Mouse (Mus musculus): ENCODE data around the gene Dbnl. TPM values are rescaled to one million over a fixed set of nuclear protein-coding genes. Genes with fewer than 3 reads are reported as not detected.
A peak's percentile ranks its signal among the peaks of the same experiment; 100 is the strongest.

Gene Dbnl
- polyA plus RNA-seq, 1 experiment from 2014 or later, result 140 TPM

DNA sequence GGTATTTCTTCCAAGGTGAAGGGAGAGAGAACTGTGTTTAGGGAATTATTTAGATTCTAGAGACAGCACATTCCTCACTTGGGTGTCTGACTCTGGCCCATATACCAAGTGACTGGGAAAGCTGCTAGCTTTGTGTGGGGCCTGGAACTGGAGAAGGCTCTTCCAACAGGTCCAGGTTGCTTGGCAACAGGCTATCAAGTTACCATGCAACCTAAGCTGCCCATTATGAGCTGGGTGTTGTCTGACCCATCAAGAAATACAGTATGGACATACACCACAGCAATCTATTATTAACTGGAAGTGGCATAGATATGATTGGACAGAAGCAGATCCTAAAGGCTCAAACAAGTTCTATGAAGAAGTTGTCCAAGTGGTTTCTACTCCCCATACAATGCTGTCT, 37.1 kb downstream of the Dbnl start:
- ATAC-seq (ENCODE audit: low FRiP score), result no peak
- Histone ChIP-seq H3K27ac (no peak overlapping the region), H3K36me3 (replicated peaks) (peaks cover 19% of the 10 kb centered on the region), H3K27me3 (no peaks in the 10 kb centered on the region), H3K9ac (no peak overlapping the region), H3K4me3 (replicated peaks) (no peak overlapping the region), H3K4me1 (no peaks in the 10 kb centered on the region), H3K9me3 (no peaks in the 10 kb centered on the region), H3K4me2 (no peak overlapping the region)

DNA sequence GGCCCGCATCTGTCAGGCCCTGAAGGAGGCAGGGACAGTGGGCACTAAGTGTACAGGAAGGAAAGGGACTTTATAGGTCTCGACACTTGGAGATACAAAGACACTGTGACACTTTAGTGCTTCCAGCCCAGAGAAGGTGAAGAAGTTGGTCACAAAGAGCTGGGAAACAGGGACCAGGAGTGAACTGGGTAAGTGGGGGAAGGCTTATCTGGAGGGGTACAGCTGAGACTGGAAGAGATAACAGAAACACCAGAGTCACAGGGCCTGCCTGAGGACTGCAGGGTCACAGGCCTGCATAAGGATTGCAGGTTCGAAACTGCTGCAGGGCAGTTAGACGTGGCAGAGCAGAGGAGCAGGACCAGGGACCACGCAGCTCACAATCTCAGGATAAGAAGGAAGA, 39.6 kb downstream of the Dbnl start:
- H3K36me3 ChIP-seq (replicated peaks), result peaks cover 31% of the 10 kb centered on the region
- H3K9ac ChIP-seq, result no peak overlapping the region
- no peaks in the 10 kb centered on the region for H3K9me3 ChIP-seq
- H3K27ac ChIP-seq, result no peak overlapping the region
- no peaks in the 10 kb centered on the region for H3K4me1 ChIP-seq
- H3K27me3 ChIP-seq, result no peaks in the 10 kb centered on the region
- 91% methylated on average over 5 of the region's 5 CpGs for WGBS
- H3K4me2 ChIP-seq, result no peak overlapping the region
- no peak overlapping the region for H3K4me3 ChIP-seq (replicated peaks)
- ATAC-seq (ENCODE audit: low FRiP score), result no peak

DNA sequence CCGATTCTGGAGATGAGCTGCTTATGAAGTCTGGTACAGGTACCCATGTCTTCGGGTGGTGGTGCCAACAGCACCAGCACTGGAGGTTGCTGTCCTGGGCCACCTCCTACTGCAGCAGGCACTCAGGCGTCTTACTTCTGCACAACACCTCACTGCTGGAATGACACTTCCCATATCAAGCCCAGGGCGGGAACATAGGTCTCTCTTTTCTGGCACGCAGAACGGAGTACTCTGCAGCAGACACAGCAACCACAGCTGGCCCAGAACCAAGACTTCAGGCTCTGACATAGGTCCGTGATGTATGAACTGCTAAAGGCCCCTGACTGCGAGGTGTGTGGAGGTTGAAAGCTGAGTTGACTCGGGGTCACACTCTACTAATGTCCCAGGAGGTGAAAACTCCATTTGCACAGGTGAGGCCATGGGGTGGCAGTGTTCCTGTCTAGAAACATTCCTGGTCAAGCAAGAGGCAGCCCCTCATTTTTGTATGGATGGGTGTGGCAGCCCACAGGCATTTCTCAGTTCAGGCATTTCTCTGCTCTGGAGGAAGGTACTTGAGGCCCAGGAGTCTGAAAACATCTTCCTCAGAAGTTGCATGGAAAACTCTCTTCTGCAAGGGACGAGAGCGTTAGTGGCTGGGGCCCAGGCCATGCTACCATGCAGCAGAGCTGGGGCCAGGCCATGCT, 40.4 kb downstream of the Dbnl start:
- no peak for ATAC-seq (ENCODE audit: low FRiP score)
- no peaks in the 10 kb centered on the region for H3K4me1 ChIP-seq
- no peak overlapping the region for H3K4me2 ChIP-seq
- H3K4me3 ChIP-seq (replicated peaks), result no peak overlapping the region
- 91% methylated on average over 11 of the region's 11 CpGs for WGBS
- no peaks in the 10 kb centered on the region for H3K9me3 ChIP-seq
- peaks cover 32% of the 10 kb centered on the region for H3K36me3 ChIP-seq (replicated peaks)
- no peaks in the 10 kb centered on the region for H3K27me3 ChIP-seq
- no peak overlapping the region for H3K27ac ChIP-seq
- H3K9ac ChIP-seq, result no peak overlapping the region

DNA sequence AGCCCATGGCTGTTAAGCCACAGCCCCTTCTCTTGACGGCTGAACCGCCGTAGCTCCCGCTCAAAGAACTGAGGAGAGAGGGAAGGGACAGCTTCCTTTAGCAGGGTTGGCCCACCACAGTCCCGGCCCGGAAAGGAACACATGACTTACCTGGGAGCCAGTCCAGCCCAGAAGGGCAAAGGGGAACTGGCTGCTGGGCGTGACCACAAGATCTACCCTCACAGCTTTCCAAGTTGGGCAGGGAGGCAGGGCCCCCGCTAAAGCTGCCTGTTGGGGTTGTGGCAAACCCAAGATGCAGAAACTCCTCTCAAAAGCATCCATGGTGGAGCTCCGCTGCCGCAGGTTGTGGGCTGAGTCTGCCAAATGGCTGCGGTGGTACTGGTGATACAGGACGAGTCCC, 41.0 kb downstream of the Dbnl start:
- H3K36me3 ChIP-seq (replicated peaks), result peaks cover 37% of the 10 kb centered on the region
- no peak for ATAC-seq (ENCODE audit: low FRiP score)
- no peaks in the 10 kb centered on the region for H3K27me3 ChIP-seq
- WGBS, result 93% methylated on average over 12 of the region's 12 CpGs
- no peaks in the 10 kb centered on the region for H3K9me3 ChIP-seq
- no peak overlapping the region for H3K4me3 ChIP-seq (replicated peaks)
- no peak overlapping the region for H3K4me2 ChIP-seq
- H3K4me1 ChIP-seq, result no peaks in the 10 kb centered on the region
- no peak overlapping the region for H3K27ac ChIP-seq
- H3K9ac ChIP-seq, result no peak overlapping the region

DNA sequence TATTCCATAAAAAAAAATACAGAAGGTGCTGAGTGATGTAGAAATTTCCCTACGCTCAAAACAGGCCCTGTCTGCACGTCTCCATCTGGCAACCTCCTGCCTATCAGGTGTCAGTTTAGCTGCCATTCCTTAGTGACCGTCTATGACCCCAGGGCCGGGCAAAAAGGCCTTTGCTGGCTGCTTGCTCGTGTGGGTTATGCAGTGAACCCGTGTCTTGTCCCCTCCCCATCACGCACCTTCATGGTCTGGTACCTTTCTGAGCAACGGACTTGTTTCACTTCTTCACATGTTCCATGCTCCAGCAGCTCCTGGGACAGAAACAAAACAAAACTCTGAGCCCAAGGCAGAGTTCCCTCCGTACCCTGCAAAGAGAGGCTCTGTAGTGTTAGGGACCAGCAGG, 46.2 kb downstream of the Dbnl start:
- no peak for ATAC-seq (ENCODE audit: low FRiP score)
- peaks cover 15% of the 10 kb centered on the region for H3K4me1 ChIP-seq
- H3K4me2 ChIP-seq, result no peak overlapping the region
- H3K4me3 ChIP-seq (replicated peaks), result no peak overlapping the region
- peaks cover 27% of the 10 kb centered on the region for H3K36me3 ChIP-seq (replicated peaks)
- no peak overlapping the region for H3K27ac ChIP-seq
- WGBS, result 87% methylated on average over 9 of the region's 9 CpGs
- H3K9me3 ChIP-seq, result no peaks in the 10 kb centered on the region
- H3K27me3 ChIP-seq, result peaks cover 3% of the 10 kb centered on the region; the same call in 1 of the 2 replicates
- H3K9ac ChIP-seq, result no peak overlapping the region

DNA sequence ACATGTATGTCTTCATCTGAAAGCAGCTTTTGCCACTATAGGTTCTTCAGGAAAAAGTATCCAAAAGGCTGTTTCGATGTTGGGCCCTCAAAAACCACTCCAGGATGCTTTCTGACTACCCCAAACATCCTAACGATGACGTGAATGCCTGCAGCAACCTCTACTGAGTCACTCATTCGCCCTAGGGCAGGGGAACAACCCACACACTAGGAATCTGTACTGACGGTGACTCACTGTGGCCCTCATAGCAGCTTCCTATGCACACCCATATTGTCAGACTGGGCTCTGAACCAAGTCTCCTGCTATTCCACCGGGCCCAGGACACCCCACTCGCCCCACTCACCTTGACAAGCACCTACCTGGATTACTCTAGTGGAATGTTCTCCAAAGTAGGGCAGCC, 46.8 kb downstream of the Dbnl start:
- Histone ChIP-seq H3K4me2 (no peak overlapping the region), H3K9ac (no peak overlapping the region), H3K27ac (no peak overlapping the region), H3K9me3 (no peaks in the 10 kb centered on the region), H3K4me1 (peaks cover 15% of the 10 kb centered on the region), H3K36me3 (replicated peaks) (peaks cover 22% of the 10 kb centered on the region), H3K4me3 (replicated peaks) (no peak overlapping the region), H3K27me3 (peaks cover 3% of the 10 kb centered on the region; the same call in 1 of the 2 replicates)
- 89% methylated on average over 7 of the region's 7 CpGs for WGBS
- ATAC-seq (ENCODE audit: low FRiP score), result no peak

DNA sequence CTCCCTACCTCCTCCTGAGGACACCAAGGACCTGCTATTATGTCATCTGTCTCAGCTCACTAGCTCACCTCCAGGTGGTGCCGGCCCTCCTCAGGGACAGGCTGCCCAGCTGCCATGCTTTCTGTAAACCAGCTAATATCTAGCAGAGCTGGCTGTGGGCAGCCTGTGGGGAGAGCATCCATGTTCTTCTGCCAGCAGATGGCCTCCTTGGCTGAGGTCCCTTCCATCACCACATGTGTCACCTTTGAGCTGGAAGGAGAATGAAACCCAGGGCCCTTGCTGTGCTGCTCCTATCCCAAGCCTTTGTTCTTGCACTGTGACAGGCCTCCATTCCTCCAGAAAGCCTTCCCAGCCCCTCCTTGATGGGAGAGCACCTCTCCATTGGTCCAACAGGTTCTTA, 47.8 kb downstream of the Dbnl start:
- WGBS, result 50% methylated on average over 1 of the region's 1 CpGs
- ATAC-seq (ENCODE audit: low FRiP score), result no peak

DNA sequence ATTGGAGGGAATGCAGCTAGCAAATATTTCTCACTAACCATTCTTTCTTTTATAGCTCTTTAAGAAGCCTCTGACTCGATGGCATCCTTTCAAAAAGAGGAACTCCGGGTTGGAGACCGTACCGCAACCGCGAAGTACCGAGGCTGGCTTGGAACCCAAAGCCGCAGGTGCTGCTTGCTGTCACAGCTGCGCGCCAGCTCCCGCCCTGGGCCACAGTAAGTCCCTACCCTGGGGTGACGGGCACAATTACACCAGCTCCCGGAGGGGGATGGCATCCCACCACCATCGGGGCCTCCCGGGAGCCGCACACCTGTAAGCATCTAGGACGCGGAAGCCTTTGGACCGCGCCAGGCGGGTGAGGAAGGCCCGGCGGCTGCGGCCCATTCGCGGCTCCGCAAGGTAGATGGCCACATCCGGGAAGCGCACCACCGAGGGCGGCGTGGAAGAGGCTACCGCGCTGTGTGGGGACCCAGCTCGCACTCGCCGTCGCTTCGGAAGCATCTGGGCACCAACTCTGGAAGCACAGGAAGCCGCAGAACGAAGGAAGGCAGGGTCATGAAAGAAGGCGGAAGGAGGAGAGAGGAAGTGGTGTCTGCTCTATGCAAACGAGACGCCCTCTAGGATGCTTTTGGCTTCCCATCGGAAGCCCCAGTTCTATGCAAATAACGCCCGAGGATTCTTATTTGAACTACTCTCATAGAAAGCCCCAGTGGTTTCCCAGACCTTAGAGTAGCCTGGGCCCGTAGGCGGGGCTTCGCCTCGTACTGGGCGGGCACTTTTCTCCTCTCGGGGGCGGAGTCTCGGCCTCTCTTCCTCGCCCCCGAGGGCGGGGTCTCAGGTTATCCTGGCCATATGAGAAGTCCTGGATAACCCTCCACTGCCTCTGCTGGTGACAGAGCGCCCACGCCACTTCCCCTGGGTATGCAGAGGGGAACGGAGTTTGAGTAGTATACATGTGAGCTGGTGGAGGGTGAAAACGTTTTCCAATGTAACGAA, 49.3 kb downstream of the Dbnl start, which contains the start of gene Polm:
Gene Polm (minus strand): TSS at position 766 of the 996 bp plus-strand sequence.
- Histone ChIP-seq H3K27ac (peak within 1 kb of the TSS; percentile 81), H3K4me2 (peak within 1 kb of the TSS; percentile 92), H3K36me3 (replicated peaks) (peaks cover 9% of the 10 kb centered on the region; the same call in 1 of the 2 replicates), H3K9ac (peak within 1 kb of the TSS; percentile 83), H3K9me3 (no peaks in the 10 kb centered on the region), H3K4me3 (replicated peaks) (peak within 1 kb of the TSS; percentile 77), H3K4me1 (peaks cover 15% of the 10 kb centered on the region), H3K27me3 (peaks cover 3% of the 10 kb centered on the region; the same call in 1 of the 2 replicates)
- under 1% methylated on average over 63 of the region's 63 CpGs for WGBS
- peak; percentile 96 for ATAC-seq (ENCODE audit: low FRiP score)

More for the DNA sequence above, 47.8 kb downstream of the Dbnl start:
- H3K36me3 ChIP-seq (replicated peaks), result peaks cover 14% of the 10 kb centered on the region
- no peak overlapping the region for H3K4me2 ChIP-seq
- no peak overlapping the region for H3K27ac ChIP-seq
- no peak overlapping the region for H3K9ac ChIP-seq
- peaks cover 3% of the 10 kb centered on the region; the same call in 1 of the 2 replicates for H3K27me3 ChIP-seq
- H3K4me1 ChIP-seq, result peaks cover 15% of the 10 kb centered on the region
- H3K9me3 ChIP-seq, result no peaks in the 10 kb centered on the region
- no peak overlapping the region for H3K4me3 ChIP-seq (replicated peaks)

DNA sequence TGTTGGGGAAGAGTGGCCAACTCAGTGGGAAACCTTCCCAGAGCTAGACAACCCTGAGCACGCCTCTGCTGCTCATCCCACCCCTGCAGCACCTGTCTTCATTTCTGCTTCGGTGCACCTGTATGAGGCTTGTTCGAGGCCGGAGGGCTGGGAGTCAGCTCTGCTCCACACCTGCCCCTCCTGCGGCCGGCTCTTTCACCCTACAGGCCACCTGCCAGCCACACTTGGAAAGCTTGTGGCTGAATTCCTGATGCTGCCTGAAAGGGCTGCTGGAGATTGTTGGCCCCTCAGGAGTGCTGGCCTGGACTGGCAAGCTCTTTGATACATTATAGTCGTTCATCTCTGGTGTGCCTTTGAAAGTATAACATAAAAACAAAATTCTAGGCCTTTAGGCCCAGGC, 52.1 kb downstream of the Dbnl start:
- Histone ChIP-seq H3K36me3 (replicated peaks) (0 out of 2 replicates have a peak, but pooled peaks cover 3% of the 10 kb centered on the region), H3K4me3 (replicated peaks) (no peak overlapping the region), H3K9ac (no peak overlapping the region), H3K4me1 (peaks cover 15% of the 10 kb centered on the region), H3K27me3 (peaks cover 3% of the 10 kb centered on the region; the same call in 1 of the 2 replicates), H3K4me2 (no peak overlapping the region), H3K9me3 (no peaks in the 10 kb centered on the region), H3K27ac (no peak overlapping the region)
- ATAC-seq (ENCODE audit: low FRiP score), result no peak
- 78% methylated on average over 7 of the region's 7 CpGs for WGBS

DNA sequence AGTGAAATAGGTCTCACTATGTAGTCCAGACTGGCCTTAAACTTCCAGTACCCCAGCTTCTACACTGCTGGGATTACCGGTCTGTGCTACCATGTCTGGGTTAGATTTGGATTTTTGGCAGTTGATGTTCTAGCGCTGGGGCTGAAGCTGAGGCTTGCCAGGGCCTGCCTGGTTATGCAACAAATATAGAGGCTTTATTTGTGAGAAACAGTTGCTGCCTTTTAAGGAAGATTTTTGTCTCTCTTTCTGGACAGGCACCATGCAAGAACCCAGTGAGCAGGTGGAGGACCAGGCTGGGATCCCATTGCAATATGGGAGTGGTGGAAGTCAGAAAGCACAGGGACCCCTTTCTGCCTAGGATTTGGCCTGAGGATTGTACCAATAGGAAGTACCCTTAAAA, 53.5 kb downstream of the Dbnl start:
- Histone ChIP-seq H3K36me3 (replicated peaks) (no peaks in the 10 kb centered on the region), H3K27me3 (no peaks in the 10 kb centered on the region), H3K4me1 (peaks cover 8% of the 10 kb centered on the region), H3K27ac (no peak overlapping the region), H3K4me3 (replicated peaks) (no peak overlapping the region), H3K9me3 (no peaks in the 10 kb centered on the region), H3K9ac (no peak overlapping the region), H3K4me2 (no peak overlapping the region)
- no peak for ATAC-seq (ENCODE audit: low FRiP score)
- 97% methylated on average over 2 of the region's 2 CpGs for WGBS

DNA sequence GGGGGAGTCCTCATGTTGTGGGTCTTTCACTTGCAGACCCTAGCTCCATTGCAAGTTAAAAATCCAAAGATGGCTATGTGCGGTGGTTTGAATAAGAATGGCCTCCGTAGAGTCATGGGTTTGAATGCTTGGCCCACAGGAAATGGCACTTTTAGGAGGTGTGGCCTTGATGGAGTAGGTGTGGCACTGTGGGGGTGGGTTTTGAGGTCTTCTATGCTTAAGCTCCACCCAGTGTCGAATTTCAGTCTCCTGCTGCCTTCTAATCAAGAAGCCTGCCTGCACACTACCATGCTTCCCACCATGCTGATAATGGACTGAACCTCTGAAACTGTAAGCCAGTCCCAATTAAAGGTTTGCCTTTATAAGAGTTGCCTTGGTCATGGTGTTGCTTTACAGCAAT, 54.8 kb downstream of the Dbnl start:
- H3K27me3 ChIP-seq, result no peaks in the 10 kb centered on the region
- ATAC-seq (ENCODE audit: low FRiP score), result no peak
- no peak overlapping the region for H3K4me2 ChIP-seq
- WGBS, result 88% methylated on average over 3 of the region's 3 CpGs
- no peak overlapping the region for H3K9ac ChIP-seq
- no peak overlapping the region for H3K27ac ChIP-seq
- no peaks in the 10 kb centered on the region for H3K9me3 ChIP-seq
- H3K36me3 ChIP-seq (replicated peaks), result no peaks in the 10 kb centered on the region
- H3K4me3 ChIP-seq (replicated peaks), result no peak overlapping the region
- H3K4me1 ChIP-seq, result no peaks in the 10 kb centered on the region

DNA sequence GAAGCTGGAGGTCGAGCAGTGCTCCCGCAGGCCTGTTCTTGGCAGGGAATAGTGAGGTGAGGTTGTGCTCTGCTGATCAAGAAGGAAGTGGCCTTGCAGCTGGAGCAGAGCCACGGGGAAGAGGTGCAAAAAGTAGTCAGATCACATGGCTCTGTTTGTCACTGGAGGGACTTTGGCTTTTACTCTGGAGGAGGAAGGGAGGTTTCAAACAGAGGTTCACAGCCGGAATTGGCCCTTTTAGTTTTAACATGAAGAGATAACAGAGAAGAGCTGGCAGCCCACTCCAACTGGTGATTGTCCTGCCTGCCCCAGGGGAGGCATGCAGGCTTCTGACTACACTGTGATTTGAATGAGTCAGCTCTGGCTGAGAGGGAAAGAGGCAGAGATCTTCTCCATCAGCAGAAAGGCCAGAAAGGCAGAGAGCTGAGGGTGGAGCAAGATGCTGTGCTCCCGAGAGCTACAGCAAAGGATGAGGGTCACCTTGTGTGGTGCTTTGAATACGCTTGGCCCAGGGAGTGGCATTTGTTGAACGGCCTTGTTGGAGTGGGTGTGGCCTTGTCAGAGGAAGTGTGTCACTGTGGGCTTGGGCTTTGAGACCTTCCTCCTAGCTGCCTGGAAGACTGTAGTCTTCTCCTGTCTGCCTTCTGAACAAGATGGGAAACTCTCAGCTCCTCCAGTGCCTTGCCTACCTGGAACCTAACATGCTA, 58.5 kb downstream of the Dbnl start:
- 81% methylated on average over 7 of the region's 7 CpGs for WGBS
- Histone ChIP-seq H3K27me3 (no peaks in the 10 kb centered on the region), H3K9me3 (no peaks in the 10 kb centered on the region), H3K27ac (no peak overlapping the region), H3K4me2 (no peak overlapping the region), H3K36me3 (replicated peaks) (no peaks in the 10 kb centered on the region), H3K4me1 (peaks cover 2% of the 10 kb centered on the region; the same call in 1 of the 2 replicates), H3K4me3 (replicated peaks) (no peak overlapping the region), H3K9ac (no peak overlapping the region)
- ATAC-seq (ENCODE audit: low FRiP score), result no peak
